Mouse (Mus musculus) heart, postnatal 0 days (tissue): ENCODE data around the gene Gm10964. TPM values are rescaled to one million over a fixed set of nuclear protein-coding genes. Genes with fewer than 3 reads are reported as not detected.

Experiments used
- ATAC-seq: fragments of 200-750 bp; cut with Nextera tagmentation; 2 replicates; pipeline ENCODE4 v1.8.0; 2017; ENCODE audit warnings: low read depth, moderate number of reproducible peaks, moderate library complexity; ENCODE audit not compliant: insufficient read depth
- DNase-seq: peaks from one replicate; pipeline ENCODE4 v3.0.0-alpha.2; 2016; ENCODE audit warnings: low spot score
- H3K27ac ChIP-seq: fragments of 300-500 bp; sonication (generic); 2 replicates; pipeline ENCODE4 v1.5.1; 2014; ENCODE audit warnings: low read depth, mild to moderate bottlenecking
- H3K27me3 ChIP-seq: fragments of 300-500 bp; sonication (generic); 2 replicates; pipeline ENCODE4 v1.6.1; 2014; ENCODE audit warnings: low read length, mixed read lengths; ENCODE audit not compliant: control insufficient read depth, insufficient read depth
- H3K36me3 ChIP-seq: fragments of 300-500 bp; sonication (generic); replicated peaks from 2 replicates; pipeline ENCODE4 v1.6.1; 2014; ENCODE audit warnings: low read length, mixed read lengths; ENCODE audit not compliant: control insufficient read depth, insufficient read depth
- H3K4me1 ChIP-seq: fragments of 300-500 bp; sonication (generic); 2 replicates; pipeline ENCODE4 v1.6.1; 2014; ENCODE audit warnings: antibody characterized with exemption; ENCODE audit not compliant: control insufficient read depth, insufficient read depth
- H3K4me2 ChIP-seq: fragments of 300-500 bp; sonication (generic); 2 replicates; pipeline ENCODE4 v1.6.1; 2014; ENCODE audit warnings: low read depth, mild to moderate bottlenecking, low read length, moderate library complexity
- H3K4me3 ChIP-seq: fragments of 300-500 bp; sonication (generic); 2 replicates; pipeline ENCODE4 v1.5.1; 2014; ENCODE audit warnings: low read depth, low read length
- H3K9ac ChIP-seq: fragments of 300-500 bp; sonication (generic); replicated peaks from 2 replicates; pipeline ENCODE4 v1.6.1; 2014; ENCODE audit warnings: low read depth, low read length, mixed read lengths
- H3K9me3 ChIP-seq: fragments of 300-500 bp; sonication (generic); replicated peaks from 2 replicates; pipeline ENCODE4 v1.6.1; 2016; ENCODE audit warnings: low read length; ENCODE audit not compliant: control insufficient read depth
- CTCF ChIP-seq: IDR thresholded peaks from 2 replicates; pipeline ENCODE4 v1.5.1; 2016; ENCODE audit warnings: antibody characterized with exemption, control low read depth, low read depth
- EP300 ChIP-seq: IDR thresholded peaks from 2 replicates; pipeline ENCODE4 v1.6.1; 2016; ENCODE audit warnings: antibody characterized with exemption, low read depth
- WGBS: fragments of 180-500 bp; shearing (Covaris S2); extraction: QIAGEN DNeasy Blood & Tissue Kit; methylation state at CpG from one replicate; pipeline ENCODE4 v1.1.7; 2014; 5-methylcytosine and 5-hydroxymethylcytosine counted together
- polyA plus RNA-seq: library from polyadenylated mRNA; unstranded; fragments of >200 nt; fragmentation: Nextera tagmentation; extraction: Ambion mirVana; gene quantifications from 2 replicates; pipeline ENCODE4 v1.2.1, GENCODE M21; 2015
- total RNA-seq: library from RNA; depleted of rRNA; stranded (reverse); fragments of >200 nt; gene quantifications from 2 replicates; pipeline ENCODE4 v1.2.3, GENCODE M21; 2014; ENCODE audit warnings: low replicate concordance

The Gm10964 gene
- total and polyA plus RNA-seq, 2 experiments from 2014 or later = not detected

DNA sequence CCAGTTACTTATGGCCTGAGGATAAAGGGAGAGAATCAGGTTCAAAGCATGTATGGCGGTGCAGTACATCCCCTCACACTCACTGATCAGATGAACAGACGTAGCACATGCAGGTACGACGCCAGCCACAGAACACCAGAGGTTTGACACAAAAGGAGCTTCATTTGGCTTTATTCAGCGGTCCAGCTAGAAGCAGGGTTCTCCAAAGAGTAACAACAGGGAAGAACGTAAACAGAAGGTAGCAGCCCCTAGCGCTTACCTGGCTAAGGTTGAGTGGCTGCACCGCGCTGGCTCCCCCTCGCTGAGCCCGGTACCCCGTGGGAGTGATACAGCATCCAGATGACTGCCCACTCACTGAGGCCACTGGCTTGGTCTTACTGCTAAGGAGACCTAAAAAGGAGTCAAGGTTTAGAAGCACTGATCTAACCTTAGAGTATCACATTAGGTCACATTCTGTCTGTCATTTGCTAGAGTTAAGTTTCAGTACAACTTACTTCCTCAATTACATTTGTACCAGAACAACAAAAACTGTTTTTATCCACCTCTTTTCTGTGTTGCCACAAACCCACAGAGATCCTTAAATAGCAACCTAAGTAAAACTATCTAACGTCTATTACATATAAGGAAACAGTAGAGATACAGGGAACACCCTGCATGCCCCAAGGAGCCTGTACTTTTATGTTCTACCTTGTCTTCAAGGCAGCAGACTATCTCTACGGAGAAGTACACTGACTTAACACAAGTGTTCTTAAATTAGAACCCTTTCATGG is 6.0 kb downstream of the Gm10964 start:
- no peaks in the 10 kb centered on the region for H3K4me1 ChIP-seq
- no peak overlapping the region for H3K4me2 ChIP-seq
- TF ChIP-seq CTCF (no peak), EP300 (no peak)
- 82% methylated on average over 14 of the region's 14 CpGs for WGBS
- H3K4me3 ChIP-seq = no peak overlapping the region
- H3K27me3 ChIP-seq = no peaks in the 10 kb centered on the region
- ATAC-seq = no peak
- H3K9me3 ChIP-seq = no peaks in the 10 kb centered on the region
- H3K27ac ChIP-seq = no peak overlapping the region
- no peak for DNase-seq
- H3K36me3 ChIP-seq = peaks cover 79% of the 10 kb centered on the region
- H3K9ac ChIP-seq = no peak overlapping the region

- Histone ChIP-seq H3K9me3 (no peaks in the 10 kb centered on the region), H3K9ac (no peak overlapping the region), H3K36me3 (peaks cover 91% of the 10 kb centered on the region), H3K4me3 (no peak overlapping the region), H3K27ac (no peak overlapping the region), H3K4me1 (no peaks in the 10 kb centered on the region), H3K4me2 (no peak overlapping the region), H3K27me3 (no peaks in the 10 kb centered on the region)
- DNase-seq (no peak), ATAC-seq (no peak)
- WGBS = 74% methylated on average over 5 of the region's 5 CpGs
- TF ChIP-seq EP300 = no peak
- TF ChIP-seq CTCF = no peak
These were observed 7.5 kb downstream of the Gm10964 start for GRCm38 (mm10) chr3:103746711-103747110.

DNA sequence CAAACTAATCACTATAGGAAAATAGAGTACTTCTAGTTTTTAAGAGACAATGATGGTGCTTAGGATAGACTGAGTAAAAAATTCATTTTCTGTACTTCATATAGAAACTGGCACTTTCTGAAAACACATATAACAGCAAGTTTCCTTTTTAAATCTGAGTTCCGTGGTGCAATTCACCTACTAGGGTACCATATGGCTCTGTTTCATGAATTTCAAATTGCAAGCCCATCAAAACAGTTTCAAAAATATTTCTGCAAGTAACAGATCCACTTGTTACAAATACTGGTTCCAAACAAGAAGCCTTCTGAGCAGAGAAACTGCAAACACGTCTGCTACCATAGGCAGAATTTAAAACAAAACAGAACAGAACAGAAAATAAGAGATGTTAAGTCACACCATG is 12.4 kb downstream of the Gm10964 start:
- H3K9ac ChIP-seq = no peak overlapping the region
- peaks cover 82% of the 10 kb centered on the region for H3K36me3 ChIP-seq
- no peaks in the 10 kb centered on the region for H3K9me3 ChIP-seq
- H3K4me3 ChIP-seq = no peak overlapping the region
- no peak overlapping the region for H3K27ac ChIP-seq
- ATAC-seq (no peak), DNase-seq (no peak)
- TF ChIP-seq EP300 = no peak
- no peak for TF ChIP-seq CTCF
- no peaks in the 10 kb centered on the region for H3K27me3 ChIP-seq
- 90% methylated on average over 2 of the region's 2 CpGs for WGBS
- H3K4me2 ChIP-seq = no peak overlapping the region
- H3K4me1 ChIP-seq = no peaks in the 10 kb centered on the region

DNA sequence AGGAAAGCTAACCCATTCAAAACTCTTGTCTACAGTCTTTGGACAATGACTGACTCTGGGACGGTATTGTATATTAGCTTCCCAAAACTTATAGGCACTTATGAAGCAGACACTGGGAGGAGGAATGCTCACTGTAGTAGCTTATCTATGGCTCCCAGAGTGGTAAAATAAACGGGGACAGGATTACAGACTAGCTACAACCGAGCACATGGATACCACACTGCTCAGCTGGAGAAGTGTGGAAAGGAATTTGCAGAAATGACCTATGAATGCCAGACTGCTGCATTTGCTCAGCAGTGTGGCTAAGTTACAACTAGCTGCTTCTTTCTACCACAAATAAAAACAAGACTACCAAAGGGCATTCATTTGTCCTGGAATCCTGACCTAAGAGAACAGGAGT is 16.2 kb downstream of the Gm10964 start:
- TF ChIP-seq CTCF (no peak), EP300 (no peak)
- Histone ChIP-seq H3K36me3 (peaks cover 78% of the 10 kb centered on the region), H3K27ac (peak overlapping the region; percentile 71), H3K27me3 (no peaks in the 10 kb centered on the region), H3K9ac (no peak overlapping the region), H3K4me3 (no peak overlapping the region), H3K4me1 (no peaks in the 10 kb centered on the region), H3K9me3 (no peaks in the 10 kb centered on the region), H3K4me2 (no peak overlapping the region)
- ATAC-seq (peak; percentile 89), DNase-seq (peak; percentile 70)
- 11% methylated on average over 3 of the region's 3 CpGs for WGBS

DNA sequence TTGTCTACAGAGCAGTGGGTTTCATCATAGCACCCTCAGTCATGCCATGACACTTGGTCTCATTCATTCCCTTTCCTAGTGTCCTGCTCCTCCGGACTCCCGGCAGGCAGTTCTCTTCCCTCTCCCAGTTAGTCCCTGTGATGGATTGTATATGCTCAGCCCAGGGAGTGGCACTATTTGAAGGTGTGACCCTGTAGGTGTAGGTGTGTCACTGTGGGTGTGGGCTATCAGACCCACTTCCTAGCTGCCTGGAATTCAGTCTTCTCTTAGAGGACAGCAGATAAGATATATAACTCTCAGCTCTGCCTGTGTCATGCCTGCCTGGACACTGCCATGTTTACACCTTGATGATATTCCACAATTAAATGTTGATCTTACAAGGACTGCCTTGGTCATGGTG is 17.8 kb downstream of the Gm10964 start:
- H3K9me3 ChIP-seq = no peaks in the 10 kb centered on the region
- no peaks in the 10 kb centered on the region for H3K27me3 ChIP-seq
- TF ChIP-seq EP300 = no peak
- no peak for TF ChIP-seq CTCF
- no peak for DNase-seq
- H3K36me3 ChIP-seq = peaks cover 75% of the 10 kb centered on the region
- H3K9ac ChIP-seq = no peak overlapping the region
- H3K4me1 ChIP-seq = no peaks in the 10 kb centered on the region
- H3K27ac ChIP-seq = no peak overlapping the region
- no peak overlapping the region for H3K4me3 ChIP-seq
- 78% methylated on average over 2 of the region's 2 CpGs for WGBS
- no peak overlapping the region for H3K4me2 ChIP-seq
- ATAC-seq = no peak

DNA sequence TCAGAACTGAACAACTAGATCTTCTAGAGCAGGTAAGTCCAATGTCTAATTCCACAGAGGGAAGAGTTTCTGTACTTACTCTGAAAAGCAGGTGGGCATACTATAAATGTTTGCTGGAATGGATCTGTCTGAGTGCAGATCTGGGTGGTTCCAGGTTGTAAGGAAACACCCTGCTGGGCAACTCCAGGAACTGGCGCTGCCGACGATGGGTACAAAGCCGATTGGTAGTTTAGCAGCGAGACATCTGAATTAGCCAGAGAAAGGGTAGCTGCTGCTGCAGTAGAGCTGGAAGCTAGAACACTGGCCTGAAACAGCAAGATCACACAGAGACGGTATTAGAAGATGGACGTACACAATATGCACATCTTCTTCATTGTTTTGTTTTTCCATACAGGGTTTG is 19.3 kb downstream of the Gm10964 start:
- ATAC-seq = no peak
- no peak for TF ChIP-seq EP300
- no peak for TF ChIP-seq CTCF
- Histone ChIP-seq H3K9me3 (no peaks in the 10 kb centered on the region), H3K9ac (no peak overlapping the region), H3K4me3 (no peak overlapping the region), H3K36me3 (peaks cover 75% of the 10 kb centered on the region), H3K27me3 (no peaks in the 10 kb centered on the region), H3K4me1 (no peaks in the 10 kb centered on the region), H3K27ac (no peak overlapping the region), H3K4me2 (no peak overlapping the region)
- no peak for DNase-seq
- WGBS = 90% methylated on average over 7 of the region's 7 CpGs
